Mouse (Mus musculus): Measurements from ENCODE around the gene Plaur. TPM values are rescaled to one million over a fixed set of nuclear protein-coding genes. Genes with fewer than 3 reads are reported as not detected.

The Plaur gene
- polyA plus RNA-seq, 1 experiment from 2014 or later, result 12.6 TPM

GRCm38 (mm10) chr7:24467886-24468285 lies 5.6 kb downstream of the Plaur start:
- Histone ChIP-seq H3K9me3 (ENCODE audit: control insufficient read depth, low read depth, low read length) (peaks cover 5% of the 10 kb centered on the region; the same call in 1 of the 2 replicates), H3K36me3 (ENCODE audit: control insufficient read depth, insufficient read depth, low read length) (no peaks in the 10 kb centered on the region), H3K9ac (replicated peaks; ENCODE audit: low read depth, low read length) (no peak overlapping the region), H3K27me3 (ENCODE audit: control insufficient read depth, insufficient read depth, low read length) (no peaks in the 10 kb centered on the region), H3K27ac (ENCODE audit: low read length) (no peak overlapping the region), H3K4me1 (ENCODE audit: control insufficient read depth, insufficient read depth, low read length) (peaks cover 3% of the 10 kb centered on the region; the same call in 1 of the 2 replicates), H3K4me2 (replicated peaks; ENCODE audit: low read depth, low read length) (no peak overlapping the region), H3K4me3 (ENCODE audit: low read depth, low read length) (no peak overlapping the region)
- ATAC-seq (ENCODE audit: insufficient number of reproducible peaks, insufficient read depth, low FRiP score, low read depth), result no peak
- WGBS, result 84% methylated on average over 5 of the region's 5 CpGs

- no peak overlapping the region for H3K9ac ChIP-seq (replicated peaks; ENCODE audit: low read depth, low read length)
- H3K36me3 ChIP-seq (ENCODE audit: control insufficient read depth, insufficient read depth, low read length), result no peaks in the 10 kb centered on the region
- H3K4me3 ChIP-seq (ENCODE audit: low read depth, low read length), result no peak overlapping the region
- H3K27me3 ChIP-seq (ENCODE audit: control insufficient read depth, insufficient read depth, low read length), result no peaks in the 10 kb centered on the region
- no peak overlapping the region for H3K27ac ChIP-seq (ENCODE audit: low read length)
- ATAC-seq (ENCODE audit: insufficient number of reproducible peaks, insufficient read depth, low FRiP score, low read depth), result no peak
- no peaks in the 10 kb centered on the region for H3K4me1 ChIP-seq (ENCODE audit: control insufficient read depth, insufficient read depth, low read length)
- 92% methylated on average over 3 of the region's 3 CpGs for WGBS
- peaks cover 5% of the 10 kb centered on the region; the same call in 1 of the 2 replicates for H3K9me3 ChIP-seq (ENCODE audit: control insufficient read depth, low read depth, low read length)
- H3K4me2 ChIP-seq (replicated peaks; ENCODE audit: low read depth, low read length), result no peak overlapping the region
Measured at GRCm38 (mm10) chr7:24469126-24469525, 6.8 kb downstream of the Plaur start.

- Histone ChIP-seq H3K27me3 (ENCODE audit: control insufficient read depth, insufficient read depth, low read length) (no peaks in the 10 kb centered on the region), H3K27ac (ENCODE audit: low read length) (no peak overlapping the region), H3K9me3 (ENCODE audit: control insufficient read depth, low read depth, low read length) (peaks cover 5% of the 10 kb centered on the region; the same call in 1 of the 2 replicates), H3K4me2 (replicated peaks; ENCODE audit: low read depth, low read length) (no peak overlapping the region), H3K36me3 (ENCODE audit: control insufficient read depth, insufficient read depth, low read length) (no peaks in the 10 kb centered on the region), H3K4me1 (ENCODE audit: control insufficient read depth, insufficient read depth, low read length) (no peaks in the 10 kb centered on the region), H3K9ac (replicated peaks; ENCODE audit: low read depth, low read length) (no peak overlapping the region), H3K4me3 (ENCODE audit: low read depth, low read length) (no peak overlapping the region)
- no peak for ATAC-seq (ENCODE audit: insufficient number of reproducible peaks, insufficient read depth, low FRiP score, low read depth)
- WGBS, result 90% methylated on average over 7 of the region's 7 CpGs
Measured at GRCm38 (mm10) chr7:24470356-24470755, 8.1 kb downstream of the Plaur start.

DNA sequence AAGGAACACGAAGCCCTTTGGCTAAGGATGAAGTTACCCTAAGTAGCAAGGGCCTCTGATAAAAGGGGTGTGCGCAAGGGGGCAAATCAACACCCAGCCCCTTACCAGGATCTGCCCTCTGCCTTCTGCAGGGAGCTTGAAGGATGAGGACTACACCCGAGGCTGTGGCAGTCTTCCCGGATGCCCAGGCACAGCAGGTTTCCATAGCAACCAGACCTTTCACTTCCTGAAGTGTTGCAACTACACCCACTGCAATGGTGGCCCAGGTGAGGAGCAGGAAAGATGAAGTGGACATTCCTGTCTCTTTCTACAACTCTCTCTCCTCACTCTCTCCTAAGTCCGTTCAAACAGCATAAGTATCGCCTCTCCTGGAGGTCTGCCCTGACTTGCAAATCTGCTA lies 10.2 kb downstream of the Plaur start:
- 83% methylated on average over 6 of the region's 6 CpGs for WGBS
- Histone ChIP-seq H3K4me1 (ENCODE audit: control insufficient read depth, insufficient read depth, low read length) (no peaks in the 10 kb centered on the region), H3K27ac (ENCODE audit: low read length) (no peak overlapping the region), H3K9me3 (ENCODE audit: control insufficient read depth, low read depth, low read length) (peaks cover 5% of the 10 kb centered on the region; the same call in 1 of the 2 replicates), H3K4me2 (replicated peaks; ENCODE audit: low read depth, low read length) (no peak overlapping the region), H3K9ac (replicated peaks; ENCODE audit: low read depth, low read length) (no peak overlapping the region), H3K27me3 (ENCODE audit: control insufficient read depth, insufficient read depth, low read length) (no peaks in the 10 kb centered on the region), H3K36me3 (ENCODE audit: control insufficient read depth, insufficient read depth, low read length) (no peaks in the 10 kb centered on the region), H3K4me3 (ENCODE audit: low read depth, low read length) (no peak overlapping the region)
- no peak for ATAC-seq (ENCODE audit: insufficient number of reproducible peaks, insufficient read depth, low FRiP score, low read depth)

DNA sequence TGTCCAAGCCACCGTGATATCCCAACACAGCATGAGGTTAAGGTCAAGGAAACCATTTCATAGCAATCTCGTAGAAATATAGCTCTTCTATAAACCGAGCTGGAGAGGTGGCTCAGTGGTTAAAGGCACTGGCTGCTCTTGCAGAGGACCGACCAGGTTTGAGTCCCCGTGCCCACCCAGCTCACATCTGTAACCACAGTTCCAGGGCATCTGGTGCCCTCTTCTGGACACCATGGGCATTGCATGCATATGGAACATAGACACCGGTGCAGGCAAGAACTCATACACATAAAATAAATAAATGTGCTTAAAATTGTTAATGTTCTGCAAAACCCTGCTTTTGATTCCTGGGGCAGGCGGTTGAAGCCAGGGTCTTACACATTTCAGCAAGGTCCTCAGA lies 10.7 kb downstream of the Plaur start:
- no peak overlapping the region for H3K9ac ChIP-seq (replicated peaks; ENCODE audit: low read depth, low read length)
- no peak overlapping the region for H3K4me2 ChIP-seq (replicated peaks; ENCODE audit: low read depth, low read length)
- no peaks in the 10 kb centered on the region for H3K4me1 ChIP-seq (ENCODE audit: control insufficient read depth, insufficient read depth, low read length)
- ATAC-seq (ENCODE audit: insufficient number of reproducible peaks, insufficient read depth, low FRiP score, low read depth), result no peak
- no peaks in the 10 kb centered on the region for H3K36me3 ChIP-seq (ENCODE audit: control insufficient read depth, insufficient read depth, low read length)
- H3K9me3 ChIP-seq (ENCODE audit: control insufficient read depth, low read depth, low read length), result peaks cover 5% of the 10 kb centered on the region; the same call in 1 of the 2 replicates
- no peak overlapping the region for H3K27ac ChIP-seq (ENCODE audit: low read length)
- H3K27me3 ChIP-seq (ENCODE audit: control insufficient read depth, insufficient read depth, low read length), result no peaks in the 10 kb centered on the region
- no peak overlapping the region for H3K4me3 ChIP-seq (ENCODE audit: low read depth, low read length)
- 78% methylated on average over 7 of the region's 7 CpGs for WGBS

DNA sequence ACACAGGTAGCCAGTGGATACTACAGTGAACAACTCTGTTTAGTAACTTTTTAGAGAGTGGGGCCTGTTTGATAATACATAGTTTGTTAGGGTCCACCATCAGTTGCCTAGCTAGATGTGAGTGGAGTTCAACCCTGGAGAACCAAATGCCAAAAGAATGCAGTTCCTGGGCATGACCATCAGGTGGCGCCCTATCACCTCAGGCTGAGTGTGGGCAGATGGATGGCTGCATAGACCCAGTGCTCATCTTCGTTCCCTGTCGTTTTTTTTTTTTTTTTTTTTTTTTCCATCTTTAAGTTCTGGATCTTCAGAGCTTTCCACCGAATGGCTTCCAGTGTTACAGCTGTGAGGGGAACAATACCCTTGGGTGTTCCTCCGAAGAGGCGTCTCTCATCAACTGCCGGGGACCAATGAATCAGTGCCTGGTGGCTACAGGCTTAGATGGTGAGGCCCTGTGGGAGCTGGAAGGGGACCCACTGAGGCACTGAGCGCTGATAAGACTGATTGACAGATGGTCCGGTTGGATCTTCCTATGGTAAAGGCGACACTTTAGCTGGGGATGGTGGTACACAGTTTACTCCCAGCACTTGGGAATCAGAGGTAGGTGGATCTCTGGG lies 11.7 kb downstream of the Plaur start:
- no peaks in the 10 kb centered on the region for H3K36me3 ChIP-seq (ENCODE audit: control insufficient read depth, insufficient read depth, low read length)
- no peak overlapping the region for H3K4me3 ChIP-seq (ENCODE audit: low read depth, low read length)
- no peaks in the 10 kb centered on the region for H3K27me3 ChIP-seq (ENCODE audit: control insufficient read depth, insufficient read depth, low read length)
- peak; percentile 50; the same call in 1 of the 2 replicates for ATAC-seq (ENCODE audit: insufficient number of reproducible peaks, insufficient read depth, low FRiP score, low read depth)
- H3K27ac ChIP-seq (ENCODE audit: low read length), result no peak overlapping the region
- 57% methylated on average over 10 of the region's 10 CpGs for WGBS
- no peak overlapping the region for H3K9ac ChIP-seq (replicated peaks; ENCODE audit: low read depth, low read length)
- peaks cover 3% of the 10 kb centered on the region; the same call in 1 of the 2 replicates for H3K9me3 ChIP-seq (ENCODE audit: control insufficient read depth, low read depth, low read length)
- no peaks in the 10 kb centered on the region for H3K4me1 ChIP-seq (ENCODE audit: control insufficient read depth, insufficient read depth, low read length)
- no peak overlapping the region for H3K4me2 ChIP-seq (replicated peaks; ENCODE audit: low read depth, low read length)

GRCm38 (mm10) chr7:24474811-24475506 lies 12.7 kb downstream of the Plaur start:
- ATAC-seq (ENCODE audit: insufficient number of reproducible peaks, insufficient read depth, low FRiP score, low read depth), result no peak
- Histone ChIP-seq H3K36me3 (ENCODE audit: control insufficient read depth, insufficient read depth, low read length) (no peaks in the 10 kb centered on the region), H3K4me1 (ENCODE audit: control insufficient read depth, insufficient read depth, low read length) (no peaks in the 10 kb centered on the region), H3K9me3 (ENCODE audit: control insufficient read depth, low read depth, low read length) (no peaks in the 10 kb centered on the region), H3K27me3 (ENCODE audit: control insufficient read depth, insufficient read depth, low read length) (no peaks in the 10 kb centered on the region), H3K27ac (ENCODE audit: low read length) (no peak overlapping the region), H3K9ac (replicated peaks; ENCODE audit: low read depth, low read length) (no peak overlapping the region), H3K4me3 (ENCODE audit: low read depth, low read length) (no peak overlapping the region), H3K4me2 (replicated peaks; ENCODE audit: low read depth, low read length) (no peak overlapping the region)
- 51% methylated on average over 21 of the region's 21 CpGs for WGBS

- no peaks in the 10 kb centered on the region for H3K27me3 ChIP-seq (ENCODE audit: control insufficient read depth, insufficient read depth, low read length)
- no peaks in the 10 kb centered on the region for H3K36me3 ChIP-seq (ENCODE audit: control insufficient read depth, insufficient read depth, low read length)
- no peaks in the 10 kb centered on the region for H3K9me3 ChIP-seq (ENCODE audit: control insufficient read depth, low read depth, low read length)
- no peak for ATAC-seq (ENCODE audit: insufficient number of reproducible peaks, insufficient read depth, low FRiP score, low read depth)
- 80% methylated on average over 8 of the region's 8 CpGs for WGBS
- no peak overlapping the region for H3K4me3 ChIP-seq (ENCODE audit: low read depth, low read length)
- H3K4me1 ChIP-seq (ENCODE audit: control insufficient read depth, insufficient read depth, low read length), result no peaks in the 10 kb centered on the region
- no peak overlapping the region for H3K4me2 ChIP-seq (replicated peaks; ENCODE audit: low read depth, low read length)
- no peak overlapping the region for H3K27ac ChIP-seq (ENCODE audit: low read length)
- H3K9ac ChIP-seq (replicated peaks; ENCODE audit: low read depth, low read length), result no peak overlapping the region
Measured at GRCm38 (mm10) chr7:24476338-24476737, 14.1 kb downstream of the Plaur start.

Data from stomach, embryonic 14.5 days (tissue).